Mouse (Mus musculus) heart, postnatal 0 days (tissue): ENCODE measurements around the gene Tyro3. TPM values are rescaled to one million over a fixed set of nuclear protein-coding genes. Genes with fewer than 3 reads are reported as not detected.

ENCODE experiments used
- ATAC-seq: fragments of 200-750 bp; cut with Nextera tagmentation; 2 replicates; pipeline ENCODE4 v1.8.0; 2017; ENCODE audit warnings: low read depth, moderate number of reproducible peaks, moderate library complexity; ENCODE audit not compliant: insufficient read depth
- DNase-seq: peaks from one replicate; pipeline ENCODE4 v3.0.0-alpha.2; 2016; ENCODE audit warnings: low spot score
- H3K27ac ChIP-seq: fragments of 300-500 bp; sonication (generic); 2 replicates; pipeline ENCODE4 v1.5.1; 2014; ENCODE audit warnings: low read depth, mild to moderate bottlenecking
- H3K27me3 ChIP-seq: fragments of 300-500 bp; sonication (generic); 2 replicates; pipeline ENCODE4 v1.6.1; 2014; ENCODE audit warnings: low read length, mixed read lengths; ENCODE audit not compliant: control insufficient read depth, insufficient read depth
- H3K36me3 ChIP-seq: fragments of 300-500 bp; sonication (generic); replicated peaks from 2 replicates; pipeline ENCODE4 v1.6.1; 2014; ENCODE audit warnings: low read length, mixed read lengths; ENCODE audit not compliant: control insufficient read depth, insufficient read depth
- H3K4me1 ChIP-seq: fragments of 300-500 bp; sonication (generic); 2 replicates; pipeline ENCODE4 v1.6.1; 2014; ENCODE audit warnings: antibody characterized with exemption; ENCODE audit not compliant: control insufficient read depth, insufficient read depth
- H3K4me2 ChIP-seq: fragments of 300-500 bp; sonication (generic); 2 replicates; pipeline ENCODE4 v1.6.1; 2014; ENCODE audit warnings: low read depth, mild to moderate bottlenecking, low read length, moderate library complexity
- H3K4me3 ChIP-seq: fragments of 300-500 bp; sonication (generic); 2 replicates; pipeline ENCODE4 v1.5.1; 2014; ENCODE audit warnings: low read depth, low read length
- H3K9ac ChIP-seq: fragments of 300-500 bp; sonication (generic); replicated peaks from 2 replicates; pipeline ENCODE4 v1.6.1; 2014; ENCODE audit warnings: low read depth, low read length, mixed read lengths
- H3K9me3 ChIP-seq: fragments of 300-500 bp; sonication (generic); replicated peaks from 2 replicates; pipeline ENCODE4 v1.6.1; 2016; ENCODE audit warnings: low read length; ENCODE audit not compliant: control insufficient read depth
- CTCF ChIP-seq: IDR thresholded peaks from 2 replicates; pipeline ENCODE4 v1.5.1; 2016; ENCODE audit warnings: antibody characterized with exemption, control low read depth, low read depth
- EP300 ChIP-seq: IDR thresholded peaks from 2 replicates; pipeline ENCODE4 v1.6.1; 2016; ENCODE audit warnings: antibody characterized with exemption, low read depth
- WGBS: fragments of 180-500 bp; shearing (Covaris S2); extraction: QIAGEN DNeasy Blood & Tissue Kit; methylation state at CpG from one replicate; pipeline ENCODE4 v1.1.7; 2014; 5-methylcytosine and 5-hydroxymethylcytosine counted together
- polyA plus RNA-seq: library from polyadenylated mRNA; unstranded; fragments of >200 nt; fragmentation: Nextera tagmentation; extraction: Ambion mirVana; gene quantifications from 2 replicates; pipeline ENCODE4 v1.2.1, GENCODE M21; 2015
- total RNA-seq: library from RNA; depleted of rRNA; stranded (reverse); fragments of >200 nt; gene quantifications from 2 replicates; pipeline ENCODE4 v1.2.3, GENCODE M21; 2014; ENCODE audit warnings: low replicate concordance; rRNA removed

The Tyro3 gene
- total and polyA plus RNA-seq, 2 experiments from 2014 or later, result 3.1 to 19.0 TPM

DNA sequence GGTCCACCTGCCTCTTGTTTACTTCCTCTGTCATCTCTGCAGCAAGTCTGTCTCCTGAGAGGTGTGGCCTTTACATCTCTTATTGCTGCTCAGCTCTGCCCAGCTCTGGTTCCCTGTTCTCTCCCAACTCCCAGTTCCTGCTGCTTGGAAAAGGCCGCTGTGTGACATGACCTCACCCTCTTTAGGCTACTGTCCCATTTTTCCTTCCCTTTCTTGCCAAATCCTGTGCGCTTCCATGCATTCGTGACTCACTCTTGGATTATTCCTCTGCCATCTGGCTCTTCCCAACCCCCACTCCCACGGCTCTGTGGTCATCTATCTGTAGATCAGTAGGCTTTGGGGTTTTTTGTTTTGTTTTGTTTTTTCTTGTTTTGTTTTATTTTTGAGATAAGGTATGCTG is 49.4 kb downstream of the Tyro3 start:
- no peak overlapping the region for H3K4me2 ChIP-seq
- H3K27ac ChIP-seq, result no peak overlapping the region
- WGBS, result 61% methylated on average over 4 of the region's 4 CpGs
- no peaks in the 10 kb centered on the region for H3K4me1 ChIP-seq
- TF ChIP-seq CTCF (no peak), EP300 (no peak)
- no peaks in the 10 kb centered on the region for H3K9me3 ChIP-seq
- H3K27me3 ChIP-seq, result no peaks in the 10 kb centered on the region
- ATAC-seq, result no peak
- no peak for DNase-seq
- H3K4me3 ChIP-seq, result no peak overlapping the region
- H3K9ac ChIP-seq, result no peak overlapping the region
- no peaks in the 10 kb centered on the region for H3K36me3 ChIP-seq

DNA sequence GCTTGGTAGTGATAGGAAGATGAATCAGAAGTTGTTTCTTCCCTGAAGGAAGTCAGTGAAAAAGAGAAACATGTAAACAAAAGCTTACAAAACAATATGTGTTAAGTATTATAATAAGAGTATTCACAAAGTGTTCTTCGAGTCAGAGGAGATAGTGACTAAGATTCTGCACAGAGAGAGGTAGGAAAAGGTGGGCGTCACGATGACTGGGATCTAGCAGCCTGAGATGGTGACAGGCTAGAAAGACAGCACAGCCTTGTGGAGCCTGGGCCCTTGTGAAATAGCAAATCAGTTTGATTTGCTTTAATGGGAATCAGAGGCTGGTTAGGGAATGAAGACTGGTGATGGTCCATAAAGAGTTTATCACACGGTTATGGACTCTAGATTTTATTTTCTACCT is 56.3 kb downstream of the Tyro3 start:
- 69% methylated on average over 4 of the region's 4 CpGs for WGBS
- Histone ChIP-seq H3K4me1 (no peaks in the 10 kb centered on the region), H3K36me3 (no peaks in the 10 kb centered on the region), H3K27ac (no peak overlapping the region), H3K9me3 (no peaks in the 10 kb centered on the region), H3K27me3 (no peaks in the 10 kb centered on the region), H3K9ac (no peak overlapping the region), H3K4me2 (no peak overlapping the region), H3K4me3 (no peak overlapping the region)
- TF ChIP-seq EP300 (no peak), CTCF (no peak)
- ATAC-seq (no peak), DNase-seq (no peak)

DNA sequence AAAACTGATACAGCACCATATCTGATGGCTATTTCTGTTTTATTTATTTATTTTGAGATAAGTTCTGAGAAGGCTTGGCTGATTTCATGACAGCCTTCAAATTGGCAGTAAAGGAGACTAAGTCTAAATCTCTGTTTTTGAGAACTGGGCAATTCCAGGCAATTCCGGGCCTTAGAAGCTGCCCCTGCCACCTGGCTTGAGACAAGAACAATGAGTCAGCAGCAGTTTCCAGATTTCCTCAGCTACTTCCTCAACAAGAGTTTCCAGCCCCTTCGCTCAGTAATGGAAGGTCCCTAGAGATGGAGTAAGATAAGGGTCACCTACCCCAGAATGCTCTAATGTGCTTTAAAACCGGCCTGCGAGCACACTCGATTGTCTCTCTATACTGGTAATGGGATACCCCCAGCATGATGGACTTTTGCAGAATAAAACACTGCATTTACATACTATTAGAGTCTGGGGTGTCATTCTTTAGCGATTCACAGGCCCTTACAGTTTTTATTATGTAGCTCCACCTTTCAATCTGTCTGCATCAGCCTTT is 57.8 kb downstream of the Tyro3 start:
- DNase-seq (no peak), ATAC-seq (no peak)
- no peak overlapping the region for H3K27ac ChIP-seq
- no peak for TF ChIP-seq EP300
- WGBS, result 59% methylated on average over 6 of the region's 6 CpGs
- no peaks in the 10 kb centered on the region for H3K27me3 ChIP-seq
- no peak overlapping the region for H3K4me3 ChIP-seq
- H3K9ac ChIP-seq, result no peak overlapping the region
- no peaks in the 10 kb centered on the region for H3K4me1 ChIP-seq
- no peak overlapping the region for H3K4me2 ChIP-seq
- H3K9me3 ChIP-seq, result no peaks in the 10 kb centered on the region
- no peaks in the 10 kb centered on the region for H3K36me3 ChIP-seq

- no peak for ATAC-seq
- Histone ChIP-seq H3K4me1 (no peaks in the 10 kb centered on the region), H3K4me2 (no peak overlapping the region), H3K9ac (no peak overlapping the region), H3K27ac (no peak overlapping the region), H3K4me3 (no peak overlapping the region), H3K9me3 (no peaks in the 10 kb centered on the region), H3K36me3 (no peaks in the 10 kb centered on the region), H3K27me3 (no peaks in the 10 kb centered on the region)
- no peak for TF ChIP-seq CTCF
- TF ChIP-seq EP300, result no peak
- DNase-seq, result no peak
- WGBS, result 84% methylated on average over 2 of the region's 2 CpGs
Measured at GRCm38 (mm10) chr2:119857341-119857740, 59.8 kb downstream of the Tyro3 start.

DNA sequence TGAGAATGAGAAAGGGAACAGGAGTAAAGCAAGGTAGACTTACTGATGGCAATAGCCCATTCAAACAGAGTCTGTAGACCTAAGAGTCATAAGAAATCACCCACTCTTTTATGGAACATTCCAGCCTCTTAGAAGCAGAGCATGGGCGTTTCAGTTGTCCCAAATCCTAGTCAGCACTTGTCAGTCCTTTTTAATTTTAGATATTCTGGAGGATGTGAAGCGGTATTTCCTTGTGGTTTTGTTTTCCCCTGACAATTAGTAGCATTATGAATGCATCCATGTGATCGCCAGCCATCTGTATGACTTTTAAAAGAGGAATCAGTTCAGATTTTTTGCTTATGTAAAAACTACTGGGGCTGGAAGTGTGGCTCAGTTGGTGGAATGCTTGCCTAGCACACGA is 67.0 kb downstream of the Tyro3 start:
- Histone ChIP-seq H3K27me3 (no peaks in the 10 kb centered on the region; the same call in 1 of the 2 replicates), H3K4me2 (no peak overlapping the region), H3K27ac (no peak overlapping the region), H3K9me3 (no peaks in the 10 kb centered on the region), H3K4me1 (no peaks in the 10 kb centered on the region), H3K4me3 (no peak overlapping the region), H3K36me3 (no peaks in the 10 kb centered on the region), H3K9ac (no peak overlapping the region)
- TF ChIP-seq EP300 (no peak), CTCF (no peak)
- DNase-seq (no peak), ATAC-seq (no peak)
- WGBS, result 61% methylated on average over 4 of the region's 4 CpGs

Other genes starting within 250 kb of the Tyro3 start
- gene Nusap1, start 179.4 kb upstream of the Tyro3 start, total RNA-seq, result 25.0 and 26.8 TPM in 2 replicates
- gene Nusap1, start 179.4 kb upstream of the Tyro3 start, polyA plus RNA-seq, result 13.5 and 14.2 TPM in 2 replicates
- 0.88 and 12.2 TPM in 2 replicates for gene Oip5, start 179.3 kb upstream of the Tyro3 start, total RNA-seq
- gene Oip5, start 179.3 kb upstream of the Tyro3 start, polyA plus RNA-seq, result 6.1 and 7.0 TPM in 2 replicates
- gene Ndufaf1, start 134.9 kb upstream of the Tyro3 start, total RNA-seq, result 28.4 and 37.9 TPM in 2 replicates
- gene Ndufaf1, start 134.9 kb upstream of the Tyro3 start, polyA plus RNA-seq, result 79.9 and 83.3 TPM in 2 replicates
- gene Rtf1, start 122.7 kb upstream of the Tyro3 start, total RNA-seq, result 7.9 and 10.2 TPM in 2 replicates
- gene Rtf1, start 122.7 kb upstream of the Tyro3 start, polyA plus RNA-seq, result 24.3 and 25.6 TPM in 2 replicates
- gene Itpka, start 55.4 kb upstream of the Tyro3 start, total RNA-seq, result 0.50 and 6.6 TPM in 2 replicates
- gene Itpka, start 55.4 kb upstream of the Tyro3 start, polyA plus RNA-seq, result 1.00 and 1.4 TPM in 2 replicates
- not detected in 2 replicates for gene Ltk, start 37.3 kb upstream of the Tyro3 start, total RNA-seq
- gene Ltk, start 37.3 kb upstream of the Tyro3 start, polyA plus RNA-seq, result 0.05 and 0.07 TPM in 2 replicates
- 13.9 and 20.5 TPM in 2 replicates for gene Rpap1, start 10.2 kb upstream of the Tyro3 start, total RNA-seq
- gene Rpap1, start 10.2 kb upstream of the Tyro3 start, polyA plus RNA-seq, result 9.0 and 10.2 TPM in 2 replicates
- 48.5 and 68.4 TPM in 2 replicates for gene Mga, start 99.5 kb downstream of the Tyro3 start, total RNA-seq
- 10.8 and 11.6 TPM in 2 replicates for gene Mga, start 99.5 kb downstream of the Tyro3 start, polyA plus RNA-seq
- gene Mapkbp1, start 175.0 kb downstream of the Tyro3 start, total RNA-seq, result 7.6 and 18.7 TPM in 2 replicates
- 1.1 TPM in 2 replicates for gene Mapkbp1, start 175.0 kb downstream of the Tyro3 start, polyA plus RNA-seq
- gene Jmjd7, start 229.8 kb downstream of the Tyro3 start, total RNA-seq, result 8.5 and 14.1 TPM in 2 replicates
- gene Jmjd7, start 229.8 kb downstream of the Tyro3 start, polyA plus RNA-seq, result 18.0 and 20.3 TPM in 2 replicates
- gene Gm28042, start 229.8 kb downstream of the Tyro3 start, total RNA-seq, result 0.12 and 18.7 TPM in 2 replicates
- gene Gm28042, start 229.8 kb downstream of the Tyro3 start, polyA plus RNA-seq, result 0.74 and 1.4 TPM in 2 replicates
- gene Pla2g4b, start 235.7 kb downstream of the Tyro3 start, total RNA-seq, result 8.0 TPM in 1 of 2 replicates, not detected in the other
- 0.20 and 0.37 TPM in 2 replicates for gene Pla2g4b, start 235.7 kb downstream of the Tyro3 start, polyA plus RNA-seq